Mouse (Mus musculus): Measurements from ENCODE around the gene Ift46. TPM values are rescaled to one million over a fixed set of nuclear protein-coding genes. Genes with fewer than 3 reads are reported as not detected.

The Ift46 gene
- polyA plus RNA-seq (2015; fragmentation: Nextera tagmentation; extraction: Ambion mirVana), result 24.8 and 31.0 TPM in 2 replicates

GRCm38 (mm10) chr9:44767101-44768028, at the start of gene Ift46, which contains the start of gene Arcn1:
Gene Ift46, plus strand, starts transcription at chr9:44767908.
Gene Arcn1, minus strand, starts transcription at chr9:44767845.

DNA sequence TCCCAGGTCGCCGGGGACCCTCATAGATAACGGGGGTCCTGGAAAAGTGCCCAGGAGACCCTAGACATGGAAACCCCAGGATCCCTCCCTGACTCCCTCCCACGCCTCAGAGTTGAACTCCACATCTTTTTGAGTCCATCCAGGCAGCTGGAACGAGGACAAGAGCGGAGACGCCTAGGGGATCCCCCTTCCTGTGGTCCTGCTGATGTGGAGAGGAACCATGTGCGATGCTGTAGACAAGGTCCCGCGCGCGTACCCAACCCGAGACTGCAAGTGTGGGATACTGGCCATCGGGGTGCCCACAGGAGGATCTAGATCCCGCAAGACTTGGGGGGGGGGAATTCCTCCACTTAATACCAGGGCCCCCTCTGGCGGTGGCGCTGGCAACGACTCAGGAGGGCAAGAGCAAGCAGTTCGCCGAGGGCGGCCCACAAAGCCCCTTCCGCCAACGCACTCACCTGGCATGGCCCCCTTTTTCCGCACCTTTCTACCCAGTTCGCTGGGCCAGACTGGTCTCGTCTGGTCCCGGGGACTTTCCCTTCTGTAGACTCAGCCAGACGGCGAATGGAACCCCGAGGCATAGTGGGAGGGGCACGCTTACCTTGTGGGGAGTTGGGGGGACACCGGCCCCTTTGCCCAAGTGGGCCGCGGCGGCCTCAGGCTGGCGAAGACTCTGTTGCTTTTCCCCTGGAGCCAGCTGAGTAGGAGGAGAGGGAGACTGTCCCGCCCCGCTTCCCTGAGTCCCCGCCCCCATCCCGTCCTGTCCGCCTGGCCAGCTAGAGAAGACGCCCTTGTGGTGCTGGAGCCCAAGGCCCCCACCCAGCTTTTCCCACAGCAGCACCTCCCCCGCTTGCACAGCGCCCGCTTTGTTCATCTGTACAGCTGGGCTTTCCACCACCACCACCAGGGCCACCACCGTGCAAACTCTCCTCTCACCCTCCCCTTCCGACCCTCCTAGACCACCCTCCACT, 32.9 kb upstream of the Ift46 start, which contains the start of gene Phldb1:
Phldb1 (minus strand) TSS at position 675 of the 971 bp plus-strand sequence.

DNA sequence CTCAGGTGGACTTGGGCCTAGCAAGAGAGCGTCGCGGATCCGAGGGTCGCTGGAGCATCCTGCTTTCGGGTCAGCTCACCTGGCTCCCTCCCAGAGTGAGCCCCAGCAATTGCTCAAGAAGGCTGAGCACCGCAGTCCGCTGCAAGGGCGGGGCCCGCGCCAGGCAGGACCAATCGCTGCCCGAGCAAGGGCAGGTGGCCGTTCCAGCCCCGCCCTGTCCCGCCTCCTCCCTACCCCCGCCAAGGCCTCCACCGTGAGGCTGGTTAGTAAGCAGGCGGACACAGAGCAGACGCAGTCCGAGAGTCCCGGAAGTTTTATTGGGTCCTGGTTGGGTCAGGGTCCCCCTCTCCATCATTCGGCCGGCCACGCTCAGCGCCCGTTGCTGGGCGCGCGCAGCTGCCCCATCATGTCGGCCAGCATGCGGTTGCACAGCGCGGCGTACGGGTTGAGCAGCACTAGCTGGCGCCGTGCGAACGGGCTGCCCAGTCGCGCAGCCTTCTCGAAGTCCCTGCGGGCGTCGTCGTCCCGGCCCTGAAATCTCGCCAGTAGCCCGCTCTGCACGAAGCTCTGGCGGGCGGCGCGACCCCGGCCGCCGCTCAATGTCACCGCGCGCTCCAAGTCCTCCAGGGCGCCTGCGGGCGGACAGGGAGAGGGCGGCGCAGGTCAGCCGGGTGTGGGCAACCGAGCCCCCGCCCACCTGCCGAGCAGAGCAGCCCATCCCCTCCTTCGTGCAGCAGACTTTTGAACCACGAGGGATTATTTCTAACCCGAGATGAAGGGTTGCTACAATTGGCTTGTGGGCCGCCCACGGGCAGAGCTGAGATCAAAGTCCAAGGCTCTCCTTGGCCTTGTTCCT, 31.6 kb downstream of the Ift46 start, which contains the start of gene Tmem25:
Tmem25 (minus strand) TSS at position 206 of the 856 bp plus-strand sequence.

GRCm38 (mm10) chr9:44802808-44803450, 35.2 kb downstream of the Ift46 start, which contains the start of gene Ttc36:
Gene Ttc36, minus strand, starts transcription at chr9:44803072.

Other genes with a start within 250 kb of the Ift46 start
- 0.73 and 0.79 TPM in 2 replicates for gene Cxcr5, start 206.0 kb upstream of the Ift46 start, polyA plus RNA-seq (2015; fragmentation: Nextera tagmentation; extraction: Ambion mirVana)
- gene Ddx6, start 163.0 kb upstream of the Ift46 start, polyA plus RNA-seq (2015; fragmentation: Nextera tagmentation; extraction: Ambion mirVana), result 12.9 and 14.4 TPM in 2 replicates
- gene Treh, start 94.7 kb upstream of the Ift46 start, polyA plus RNA-seq (2015; fragmentation: Nextera tagmentation; extraction: Ambion mirVana), result not detected in 2 replicates
- 4.4 and 7.2 TPM in 2 replicates for gene Phldb1, start 32.7 kb upstream of the Ift46 start, polyA plus RNA-seq (2015; fragmentation: Nextera tagmentation; extraction: Ambion mirVana)
- gene Arcn1, start 63 bp upstream of the Ift46 start, polyA plus RNA-seq (2015; fragmentation: Nextera tagmentation; extraction: Ambion mirVana), result 57.4 and 64.7 TPM in 2 replicates
- 0.15 and 0.20 TPM in 2 replicates for gene Tmem25, start 31.4 kb downstream of the Ift46 start, polyA plus RNA-seq (2015; fragmentation: Nextera tagmentation; extraction: Ambion mirVana)
- 0.29 and 0.34 TPM in 2 replicates for gene Ttc36, start 35.2 kb downstream of the Ift46 start, polyA plus RNA-seq (2015; fragmentation: Nextera tagmentation; extraction: Ambion mirVana)
- gene Kmt2a, start 113.4 kb downstream of the Ift46 start, polyA plus RNA-seq (2015; fragmentation: Nextera tagmentation; extraction: Ambion mirVana), result 6.8 and 7.2 TPM in 2 replicates
- gene Atp5l, start 152.8 kb downstream of the Ift46 start, polyA plus RNA-seq (2015; fragmentation: Nextera tagmentation; extraction: Ambion mirVana), result 750 and 762 TPM in 2 replicates
- 10.6 and 11.0 TPM in 2 replicates for gene Ube4a, start 197.7 kb downstream of the Ift46 start, polyA plus RNA-seq (2015; fragmentation: Nextera tagmentation; extraction: Ambion mirVana)
- 1.8 and 3.4 TPM in 2 replicates for gene Cd3g, start 212.5 kb downstream of the Ift46 start, polyA plus RNA-seq (2015; fragmentation: Nextera tagmentation; extraction: Ambion mirVana)
- gene Cd3d, start 213.9 kb downstream of the Ift46 start, polyA plus RNA-seq (2015; fragmentation: Nextera tagmentation; extraction: Ambion mirVana), result 4.1 and 4.5 TPM in 2 replicates
- 0.52 and 0.79 TPM in 2 replicates for gene Cd3e, start 241.7 kb downstream of the Ift46 start, polyA plus RNA-seq (2015; fragmentation: Nextera tagmentation; extraction: Ambion mirVana)

All from spleen, postnatal 0 days (tissue).